Mouse (Mus musculus): ENCODE data around the gene Mterf4.

Gene Mterf4

DNA sequence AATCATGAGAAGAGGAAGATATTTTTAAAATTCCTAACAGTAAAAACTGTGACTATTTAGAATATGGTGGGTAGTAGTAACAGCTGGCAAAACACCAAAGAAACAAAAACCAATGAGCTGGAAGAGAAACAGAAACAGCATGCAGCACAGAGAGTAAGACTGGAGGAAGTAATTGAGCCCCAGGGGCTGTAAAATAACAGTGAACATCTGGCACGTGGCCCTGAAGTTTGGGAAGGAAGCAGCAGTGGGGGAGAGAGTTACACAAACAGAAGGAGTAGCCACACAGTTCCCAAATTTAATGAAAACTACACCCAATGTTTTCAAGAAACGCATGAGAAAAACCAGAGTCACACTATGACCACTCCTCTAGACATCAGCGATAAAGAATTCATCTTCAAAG is 38.5 kb downstream of the Mterf4 start:
- no peak for DNase-seq

DNA sequence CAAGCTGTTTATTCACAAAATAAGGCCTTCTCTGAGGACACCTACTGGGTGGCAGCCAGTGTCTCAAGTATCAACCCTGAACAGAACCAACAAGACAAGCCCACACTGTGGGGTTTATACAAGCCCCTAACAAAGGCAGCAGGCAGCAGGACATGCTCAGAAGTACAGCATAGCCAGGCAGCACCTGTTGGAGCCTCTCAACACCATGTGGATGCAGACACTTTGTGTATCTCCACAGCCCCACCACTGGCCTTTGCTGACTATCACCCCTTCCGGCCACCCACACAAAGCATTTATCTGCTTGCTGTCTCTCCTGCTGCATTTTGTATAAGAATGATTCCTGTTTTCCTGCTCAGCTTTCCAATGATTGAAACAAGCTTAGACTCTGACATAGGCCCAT is 48.2 kb downstream of the Mterf4 start:
- DNase-seq: no peak

DNA sequence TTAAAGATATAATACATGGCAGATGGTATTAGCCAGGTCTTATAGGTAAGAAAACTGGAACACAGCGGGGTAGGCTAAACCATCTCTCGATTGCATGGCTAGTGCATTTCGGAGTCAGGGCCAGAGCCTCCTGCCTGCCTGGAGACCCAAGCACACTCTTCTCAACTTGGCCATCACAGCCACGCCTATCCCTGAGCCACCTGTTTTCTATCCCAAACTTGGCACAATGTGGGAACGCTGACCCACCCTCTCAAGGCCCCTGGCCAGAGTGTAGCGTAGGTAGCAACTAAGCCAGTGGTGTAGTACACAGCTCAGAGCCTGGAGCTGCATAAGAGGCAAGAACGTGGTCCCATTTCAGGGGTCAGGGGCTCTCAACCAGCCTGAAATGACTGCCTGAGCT is 50.0 kb downstream of the Mterf4 start:
- no peak for DNase-seq

DNA sequence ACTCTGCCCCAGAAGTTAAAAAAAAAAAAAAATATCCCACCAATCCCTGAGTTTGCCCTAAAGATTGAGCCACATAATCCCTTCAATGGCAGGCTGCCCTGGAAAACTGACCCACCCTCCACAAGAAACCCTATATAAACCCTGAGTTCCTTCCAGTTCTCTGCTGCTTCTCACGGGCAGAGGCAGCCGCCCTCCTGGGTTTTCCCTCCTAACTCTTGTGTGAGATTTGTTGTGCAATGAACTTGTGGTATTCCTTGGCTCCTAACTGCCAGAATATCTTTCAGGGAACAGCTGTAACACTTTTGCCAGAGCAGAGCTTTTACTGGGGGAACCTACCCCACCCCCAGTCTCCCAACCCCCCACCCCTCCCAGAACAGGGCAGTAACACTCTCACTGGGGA is 53.1 kb downstream of the Mterf4 start:
- DNase-seq: peak; percentile 23
